Mouse (Mus musculus): ENCODE measurements around the gene Trp73.

The Trp73 gene

GRCm38 (mm10) chr4:154051401-154051800, 88.6 kb downstream of the Trp73 start:
- no peak for DNase-seq (ENCODE audit: low read depth in 1 of 2, low spot score in 2 of 2)

GRCm38 (mm10) chr4:154045837-154046236, 94.2 kb downstream of the Trp73 start:
- DNase-seq (ENCODE audit: low read depth in 1 of 2, low spot score in 2 of 2), result no peak

GRCm38 (mm10) chr4:154042577-154042976, 97.4 kb downstream of the Trp73 start, which contains the start of gene Ccdc27:
TSS of gene Ccdc27 (minus strand) at chr4:154042677.
- DNase-seq (ENCODE audit: low read depth in 1 of 2, low spot score in 2 of 2), result no peak

GRCm38 (mm10) chr4:154037123-154037522, 102.9 kb downstream of the Trp73 start:
- DNase-seq (ENCODE audit: low read depth in 1 of 2, low spot score in 2 of 2), result no peak

GRCm38 (mm10) chr4:154028646-154029045, 111.4 kb downstream of the Trp73 start:
- DNase-seq (ENCODE audit: low read depth in 1 of 2, low spot score in 2 of 2), result no peak

- DNase-seq (ENCODE audit: low read depth in 1 of 2, low spot score in 2 of 2), result no peak
Measured at GRCm38 (mm10) chr4:154028066-154028465, 111.9 kb downstream of the Trp73 start.

GRCm38 (mm10) chr4:154026441-154026761, 113.6 kb downstream of the Trp73 start:
- DNase-seq (ENCODE audit: low read depth in 1 of 2, low spot score in 2 of 2), result no peak

- DNase-seq (ENCODE audit: low read depth in 1 of 2, low spot score in 2 of 2), result no peak
Measured at GRCm38 (mm10) chr4:154025641-154026440, 114.2 kb downstream of the Trp73 start, which contains the start of gene Smim1. TSS of gene Smim1 (minus strand) at chr4:154026230.

GRCm38 (mm10) chr4:154024729-154025521, 115.1 kb downstream of the Trp73 start:
- no peak for DNase-seq (ENCODE audit: low read depth in 1 of 2, low spot score in 2 of 2)

- DNase-seq (ENCODE audit: low read depth in 1 of 2, low spot score in 2 of 2), result no peak
Measured at GRCm38 (mm10) chr4:154023754-154024601, 116.0 kb downstream of the Trp73 start.

- no peak for DNase-seq (ENCODE audit: low read depth in 1 of 2, low spot score in 2 of 2)
Measured at GRCm38 (mm10) chr4:154022844-154023243, 117.2 kb downstream of the Trp73 start.

- DNase-seq (ENCODE audit: low read depth in 1 of 2, low spot score in 2 of 2), result no peak
Measured at GRCm38 (mm10) chr4:154022407-154022806, 117.6 kb downstream of the Trp73 start.

- no peak for DNase-seq (ENCODE audit: low read depth in 1 of 2, low spot score in 2 of 2)
Measured at GRCm38 (mm10) chr4:154021432-154021831, 118.6 kb downstream of the Trp73 start.

- no peak for DNase-seq (ENCODE audit: low read depth in 1 of 2, low spot score in 2 of 2)
Measured at GRCm38 (mm10) chr4:154019571-154019970, 120.4 kb downstream of the Trp73 start.

GRCm38 (mm10) chr4:154015476-154015875, 124.5 kb downstream of the Trp73 start:
- DNase-seq (ENCODE audit: low read depth in 1 of 2, low spot score in 2 of 2), result no peak

- no peak for DNase-seq (ENCODE audit: low read depth in 1 of 2, low spot score in 2 of 2)
Measured at GRCm38 (mm10) chr4:154012132-154012882, 127.7 kb downstream of the Trp73 start.

GRCm38 (mm10) chr4:154011646-154012089, 128.3 kb downstream of the Trp73 start, which contains the start of gene Lrrc47:
TSS of gene Lrrc47 (plus strand) at chr4:154011731.
- peak; percentile 27 to 51 for DNase-seq (ENCODE audit: low read depth in 1 of 2, low spot score in 2 of 2)

- DNase-seq (ENCODE audit: low read depth in 1 of 2, low spot score in 2 of 2), result no peak
Measured at GRCm38 (mm10) chr4:154010907-154011645, 128.9 kb downstream of the Trp73 start.

- no peak for DNase-seq (ENCODE audit: low read depth in 1 of 2, low spot score in 2 of 2)
Measured at GRCm38 (mm10) chr4:154007759-154008158, 132.2 kb downstream of the Trp73 start.

GRCm38 (mm10) chr4:154006264-154006663, 133.7 kb downstream of the Trp73 start:
- DNase-seq (ENCODE audit: low read depth in 1 of 2, low spot score in 2 of 2), result no peak
